Mouse (Mus musculus) liver, postnatal 0 days (tissue): ENCODE results near the gene Tmx2.

Experiments used
- CTCF ChIP-seq: sonication (generic); IDR thresholded peaks from 2 replicates; pipeline ENCODE4 v1.5.1; 2016; ENCODE audit warnings: antibody characterized with exemption, low read depth
- EP300 ChIP-seq: IDR thresholded peaks from 2 replicates; pipeline ENCODE4 v1.6.1; 2016; ENCODE audit warnings: antibody characterized with exemption, low read depth, mild to moderate bottlenecking

DNA sequence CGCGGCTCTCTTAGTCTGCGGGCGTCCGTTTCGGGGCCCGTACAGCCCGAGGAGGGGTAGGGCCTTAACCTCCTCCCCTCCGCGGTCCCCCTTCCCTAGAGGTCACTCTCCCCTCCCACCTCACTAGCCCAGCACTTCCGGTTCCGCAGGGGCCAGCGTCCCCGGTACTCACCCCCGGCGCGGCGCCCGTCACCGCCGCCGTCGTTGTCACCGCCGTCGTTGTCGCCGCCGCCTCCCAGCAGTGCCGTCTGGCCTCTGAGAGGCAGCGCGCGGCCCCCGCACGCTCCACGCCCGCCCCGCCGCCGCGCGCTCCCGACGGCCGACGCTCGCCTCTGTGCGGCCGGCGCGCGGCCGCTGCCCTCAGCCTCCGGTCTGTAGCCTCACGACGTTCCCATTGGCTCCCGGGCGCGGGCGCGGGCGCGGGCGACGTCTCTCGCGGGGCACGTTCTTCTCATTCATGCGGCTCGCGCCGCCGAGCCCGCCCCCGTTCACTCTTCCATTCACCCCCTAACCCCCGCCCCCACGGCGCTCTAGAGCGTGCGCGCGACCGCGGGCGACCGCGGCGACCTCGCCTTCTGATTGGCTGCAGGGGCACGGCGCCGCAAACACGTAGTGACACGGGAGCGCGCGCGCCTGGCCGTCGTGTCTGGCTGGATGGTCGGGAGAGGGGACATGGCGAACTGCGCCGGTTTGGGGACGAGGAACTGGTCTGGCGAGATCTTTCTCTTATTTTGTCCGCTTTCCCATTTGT, 36.0 kb upstream of the Tmx2 start, which contains the start of gene Zdhhc5:
- TF ChIP-seq CTCF, result no peak
- no peak for TF ChIP-seq EP300
